Mouse (Mus musculus): Measurements from ENCODE around the gene Bod1l. TPM values are rescaled to one million over a fixed set of nuclear protein-coding genes. Genes with fewer than 3 reads are reported as not detected.

Gene Bod1l
- total and polyA plus RNA-seq, 3 experiments = 8.9 to 16.5 (median 15.4) TPM

- DNase-seq (ENCODE audit: extremely low read depth) = no peak
- peak overlapping the region; percentile 99 for H3K4me2 ChIP-seq (ENCODE audit: insufficient read depth, low read depth, poor library complexity, severe bottlenecking)
- peak overlapping the region; percentile 95 to 100 (median 97) for H3K4me3 ChIP-seq (replicated peaks in 1 of 3; ENCODE audit: low read depth in 2 of 3, low read length in 2 of 3, poor library complexity in 1 of 3)
- H3K79me2 ChIP-seq (replicated peaks; ENCODE audit: control insufficient read depth, extremely low read depth, insufficient read depth, poor library complexity, severe bottlenecking) = peaks cover 25% of the 10 kb centered on the region
- H3K27me3 ChIP-seq (replicated peaks) = no peaks in the 10 kb centered on the region
- H3K9me3 ChIP-seq (replicated peaks; ENCODE audit: low read length) = no peaks in the 10 kb centered on the region
- in situ Hi-C loops (cut with MboI; ENCODE audit: low pct_ligation_motif_present, low pct_unique_long_range_greater_than_20kb, low sequenced_read_pairs) (no loop called here), dilution Hi-C loops (cut with MboI; ENCODE audit: extremely low pct_ligation_motif_present, extremely low pct_unique_long_range_greater_than_20kb, low sequenced_read_pairs) (no loop called here)
- TF ChIP-seq ZMIZ1 (IDR thresholded peaks at IDR 0.05; ENCODE audit: low read depth, low read length) (no peak), EP300 (IDR thresholded peaks at IDR 0.05; ENCODE audit: low read length) (no peak)
- H3K27ac ChIP-seq (ENCODE audit: insufficient read depth, low read depth) = no peak overlapping the region
- peaks cover 5 to 31% of the 10 kb centered on the region in 2 experiments for H3K36me3 ChIP-seq (replicated peaks in 1 of 2; ENCODE audit: control insufficient read depth in 1 of 2, insufficient read depth in 1 of 2, low read length in 1 of 2)
- H3K4me1 ChIP-seq (ENCODE audit: control insufficient read depth in 1 of 2, insufficient read depth in 2 of 2) = peaks cover 10 to 23% of the 10 kb centered on the region in 2 experiments
- peak overlapping the region; percentile 98; the same call in 1 of the 2 replicates for H3K9ac ChIP-seq (ENCODE audit: insufficient read depth, low read depth)
These were observed 1.4 kb downstream of the Bod1l start for GRCm38 (mm10) chr5:41842681-41843080.

GRCm38 (mm10) chr5:41841735-41842134, 2.4 kb downstream of the Bod1l start:
- dilution Hi-C loops (cut with MboI; ENCODE audit: extremely low pct_ligation_motif_present, extremely low pct_unique_long_range_greater_than_20kb, low sequenced_read_pairs) = no loop called here
- H3K79me2 ChIP-seq (replicated peaks; ENCODE audit: control insufficient read depth, extremely low read depth, insufficient read depth, poor library complexity, severe bottlenecking) = peaks cover 25% of the 10 kb centered on the region
- H3K4me3 ChIP-seq (replicated peaks in 1 of 3; ENCODE audit: low read depth in 2 of 3, low read length in 2 of 3, poor library complexity in 1 of 3) = no peak overlapping the region
- H3K9ac ChIP-seq (ENCODE audit: insufficient read depth, low read depth) = no peak overlapping the region
- peaks cover 4 to 18% of the 10 kb centered on the region in 2 experiments for H3K4me1 ChIP-seq (ENCODE audit: control insufficient read depth in 1 of 2, insufficient read depth in 2 of 2)
- TF ChIP-seq HCFC1 (IDR thresholded peaks at IDR 0.05; ENCODE audit: low read depth, low read length) (no peak), PAX5 (IDR thresholded peaks at IDR 0.05; ENCODE audit: low read length) (no peak), EP300 (IDR thresholded peaks at IDR 0.05; ENCODE audit: low read length) (no peak), JUND (conservative IDR thresholded peaks at IDR 0.05; ENCODE audit: low read depth, low read length) (no peak), MYC (IDR thresholded peaks at IDR 0.05; ENCODE audit: low read depth, low read length) (no peak), MAX (IDR thresholded peaks at IDR 0.05; ENCODE audit: low read length) (no peak), RCOR1 (conservative IDR thresholded peaks at IDR 0.05; ENCODE audit: low read depth, low read length) (no peak), BHLHE40 (IDR thresholded peaks at IDR 0.05; ENCODE audit: low read depth, low read length) (no peak), ELF1 (IDR thresholded peaks at IDR 0.05; ENCODE audit: low read depth, low read length) (no peak), ZNF384 (IDR thresholded peaks at IDR 0.05; ENCODE audit: low read depth, low read length) (no peak), ZMIZ1 (IDR thresholded peaks at IDR 0.05; ENCODE audit: low read depth, low read length) (no peak), UBTF (IDR thresholded peaks at IDR 0.05; ENCODE audit: low read depth, low read length) (no peak)
- H3K9me3 ChIP-seq (replicated peaks; ENCODE audit: low read length) = no peaks in the 10 kb centered on the region
- peaks cover 5 to 35% of the 10 kb centered on the region in 2 experiments for H3K36me3 ChIP-seq (replicated peaks in 1 of 2; ENCODE audit: control insufficient read depth in 1 of 2, insufficient read depth in 1 of 2, low read length in 1 of 2)
- H3K4me2 ChIP-seq (ENCODE audit: insufficient read depth, low read depth, poor library complexity, severe bottlenecking) = no peak overlapping the region
- DNase-seq (ENCODE audit: extremely low read depth) = no peak
- H3K27me3 ChIP-seq (replicated peaks) = no peaks in the 10 kb centered on the region
- in situ Hi-C loops (cut with MboI; ENCODE audit: low pct_ligation_motif_present, low pct_unique_long_range_greater_than_20kb, low sequenced_read_pairs) = no loop called here
- no peak overlapping the region for H3K27ac ChIP-seq (ENCODE audit: insufficient read depth, low read depth)

- Histone ChIP-seq H3K27me3 (replicated peaks) (no peaks in the 10 kb centered on the region), H3K4me1 (ENCODE audit: control insufficient read depth in 1 of 2, insufficient read depth in 2 of 2) (no peaks in the 10 kb centered on the region), H3K4me2 (ENCODE audit: insufficient read depth, low read depth, poor library complexity, severe bottlenecking) (no peak overlapping the region), H3K79me2 (replicated peaks; ENCODE audit: control insufficient read depth, extremely low read depth, insufficient read depth, poor library complexity, severe bottlenecking) (no peaks in the 10 kb centered on the region), H3K4me3 (replicated peaks in 1 of 3; ENCODE audit: low read depth in 2 of 3, low read length in 2 of 3, poor library complexity in 1 of 3) (no peak overlapping the region), H3K9me3 (replicated peaks; ENCODE audit: low read length) (no peaks in the 10 kb centered on the region), H3K27ac (ENCODE audit: insufficient read depth, low read depth) (no peak overlapping the region), H3K36me3 (replicated peaks in 1 of 2; ENCODE audit: control insufficient read depth in 1 of 2, insufficient read depth in 1 of 2, low read length in 1 of 2) (peaks cover 53 to 88% of the 10 kb centered on the region in 2 experiments), H3K9ac (ENCODE audit: insufficient read depth, low read depth) (no peak overlapping the region)
- no peak for TF ChIP-seq CTCF (conservative IDR thresholded peaks at IDR 0.05 in 1 of 2, IDR thresholded peaks at IDR 0.05 in 1 of 2; ENCODE audit: low read depth in 2 of 2, low read length in 2 of 2)
- TF ChIP-seq RCOR1 (conservative IDR thresholded peaks at IDR 0.05; ENCODE audit: low read depth, low read length) = no peak
- TF ChIP-seq ELF1 (IDR thresholded peaks at IDR 0.05; ENCODE audit: low read depth, low read length) = no peak
- no peak for TF ChIP-seq ZNF384 (IDR thresholded peaks at IDR 0.05; ENCODE audit: low read depth, low read length)
- no peak for TF ChIP-seq JUN (IDR thresholded peaks at IDR 0.05; ENCODE audit: insufficient read depth, low read depth, low read length)
- TF ChIP-seq KAT2A (IDR thresholded peaks at IDR 0.05; ENCODE audit: insufficient replicate concordance, low read length) = no peak
- dilution Hi-C loops (cut with MboI; ENCODE audit: extremely low pct_ligation_motif_present, extremely low pct_unique_long_range_greater_than_20kb, low sequenced_read_pairs) (no loop called here), in situ Hi-C loops (cut with MboI; ENCODE audit: low pct_ligation_motif_present, low pct_unique_long_range_greater_than_20kb, low sequenced_read_pairs) (no loop called here)
- DNase-seq (ENCODE audit: extremely low read depth) = no peak
These were observed 14.0 kb downstream of the Bod1l start for GRCm38 (mm10) chr5:41830100-41830499.

All from CH12.LX (cell line).